In genomic region chr8:84839875-84840247, GRCm38 (mm10) we compare ENCODE assay signal across 8 mouse cellular contexts. TPM values are rescaled to one million over a fixed set of nuclear protein-coding genes. Genes with fewer than 3 reads are reported as not detected.
DNase-seq lines count a peak whose midpoint lies in the region; ATAC-seq and TF ChIP-seq lines count a peak whose summit lies in the region.

No protein-coding gene starts in this region.

- peaks cover 6% of the 10 kb centered on the region for H3K36me3 ChIP-seq in testis, adult 2 months (ENCODE audit: control insufficient read depth, insufficient read depth, low read length)
- H3K36me3 ChIP-seq in liver, embryonic 12.5 days: peaks cover 86% of the 10 kb centered on the region

- H3K27me3 ChIP-seq in testis, adult 2 months (ENCODE audit: control insufficient read depth, insufficient read depth, low read length): no peaks in the 10 kb centered on the region
- H3K27me3 ChIP-seq in liver, embryonic 12.5 days (replicated peaks): no peaks in the 10 kb centered on the region

- 2% methylated on average over 7 of the region's 7 CpGs for WGBS in liver, embryonic 12.5 days (ENCODE audit: insufficient replicate concordance)

- H3K27ac ChIP-seq in gastrocnemius, adult 2 months: peak overlapping the region; percentile 94
- H3K27ac ChIP-seq in testis, adult 2 months (ENCODE audit: control insufficient read depth, insufficient read depth, low read depth, low read length): peak overlapping the region; percentile 82
- peak overlapping the region; percentile 95 for H3K27ac ChIP-seq in liver, embryonic 12.5 days

- no peak for ATAC-seq in liver, embryonic 12.5 days

- peak overlapping the region; percentile 90 for H3K9ac ChIP-seq in liver, embryonic 12.5 days

- no peak for TF ChIP-seq POLR2A in testis, adult 2 months (IDR thresholded peaks at IDR 0.05; ENCODE audit: control insufficient read depth, low read depth, low read length)

- H3K9me3 ChIP-seq in liver, embryonic 12.5 days (replicated peaks): no peaks in the 10 kb centered on the region

- H3K4me1 ChIP-seq in testis, adult 2 months (ENCODE audit: control insufficient read depth, insufficient read depth, low read length): peaks cover 6% of the 10 kb centered on the region
- peaks cover 91% of the 10 kb centered on the region for H3K4me1 ChIP-seq in liver, embryonic 12.5 days

- H3K4me3 ChIP-seq in gastrocnemius, adult 2 months: peak overlapping the region; percentile 93
- peak overlapping the region; percentile 97 for H3K4me3 ChIP-seq in testis, adult 2 months (ENCODE audit: control insufficient read depth, low read depth, low read length)
- peak overlapping the region; percentile 81 for H3K4me3 ChIP-seq in liver, embryonic 12.5 days

- H3K4me2 ChIP-seq in liver, embryonic 12.5 days: peak overlapping the region; percentile 81

- DNase-seq in gastrocnemius, adult 2 months: no peak
- no peak for DNase-seq in gastrocnemius, postnatal 14 days
- DNase-seq in testis, postnatal 10 days (ENCODE audit: low spot score): no peak
- DNase-seq in frontal cortex, adult 2 months (ENCODE audit: extremely low spot score in 1 of 2, low spot score in 1 of 2): no peak
- no peak for DNase-seq in left cerebral cortex, adult 8-10 months (ENCODE audit: low spot score in 2 of 2)
- no peak for DNase-seq in layer of hippocampus, postnatal 25 days (ENCODE audit: extremely low spot score in 1 of 2, low spot score in 1 of 2)

- intact Hi-C loops in gastrocnemius, adult 2 months (cut with DNase I): no loop called here
- intact Hi-C loops in gastrocnemius, postnatal 14 days (cut with DNase I; ENCODE audit: low total_unique reads): no loop called here

- no peak for TF ChIP-seq CTCF in gastrocnemius, adult 2 months (IDR thresholded peaks at IDR 0.05)
- no peak for TF ChIP-seq CTCF in testis, adult 2 months (IDR thresholded peaks at IDR 0.05; ENCODE audit: control insufficient read depth, insufficient read depth, insufficient replicate concordance, low read depth, low read length)

RNA-seq across cellular contexts. Expression of gene Rad23a, which starts 0.6 kb away (rescaled TPM):
- total RNA-seq in gastrocnemius, adult 2 months (2021): 100 to 1,000 TPM; 159 to 172 TPM
- total RNA-seq in gastrocnemius, postnatal 14 days (2021): 100 to 1,000 TPM; 122 to 124 TPM
- polyA plus RNA-seq in testis, adult 2 months (2012; rRNA removed): 106 and 110 TPM in 2 replicates
- polyA plus RNA-seq in liver, embryonic 12.5 days (2016; fragmentation: Nextera tagmentation; extraction: Ambion mirVana): 274 and 281 TPM in 2 replicates
- polyA plus RNA-seq in frontal cortex, adult 2 months (2012; rRNA removed): 75.2 and 80.5 TPM in 2 replicates
- 10 to 100 TPM; 72.4 to 90.1 (median 79.4) TPM for total RNA-seq in left cerebral cortex, adult 8-10 months (2022)
- total RNA-seq in layer of hippocampus, postnatal 25 days (2021): 10 to 100 TPM; 67.0 to 69.7 TPM

RNA-seq across cellular contexts. Expression of gene Calr, which starts 6.9 kb away (rescaled TPM):
- total RNA-seq in gastrocnemius, adult 2 months (2021): 100 to 1,000 TPM; 149 to 205 TPM
- 100 to 1,000 TPM; 197 to 229 TPM for total RNA-seq in gastrocnemius, postnatal 14 days (2021)
- polyA plus RNA-seq in testis, adult 2 months (2012; rRNA removed): 318 and 384 TPM in 2 replicates
- 590 and 610 TPM in 2 replicates for polyA plus RNA-seq in liver, embryonic 12.5 days (2016; fragmentation: Nextera tagmentation; extraction: Ambion mirVana)
- 561 and 590 TPM in 2 replicates for polyA plus RNA-seq in frontal cortex, adult 2 months (2012; rRNA removed)
- total RNA-seq in left cerebral cortex, adult 8-10 months (2022): 100 to 1,000 TPM; 333 to 426 (median 383) TPM
- total RNA-seq in layer of hippocampus, postnatal 25 days (2021): 100 to 1,000 TPM; 473 to 552 TPM

RNA-seq across cellular contexts. Expression of gene Gadd45gip1, which starts 8.5 kb away (rescaled TPM):
- total RNA-seq in gastrocnemius, adult 2 months (2021): 10 to 100 TPM; 16.2 to 30.4 TPM
- total RNA-seq in gastrocnemius, postnatal 14 days (2021): 10 to 100 TPM; 28.4 to 28.8 TPM
- polyA plus RNA-seq in testis, adult 2 months (2012; rRNA removed): 9.4 and 12.0 TPM in 2 replicates
- 69.9 and 71.0 TPM in 2 replicates for polyA plus RNA-seq in liver, embryonic 12.5 days (2016; fragmentation: Nextera tagmentation; extraction: Ambion mirVana)
- polyA plus RNA-seq in frontal cortex, adult 2 months (2012; rRNA removed): 28.0 and 30.9 TPM in 2 replicates
- 10 to 100 TPM; 23.3 to 28.4 (median 24.7) TPM for total RNA-seq in left cerebral cortex, adult 8-10 months (2022)
- total RNA-seq in layer of hippocampus, postnatal 25 days (2021): 10 to 100 TPM; 23.7 to 27.3 TPM

RNA-seq across cellular contexts. Expression of gene Farsa, which starts 16.9 kb away (rescaled TPM):
- 10 to 100 TPM; 23.8 to 24.9 TPM for total RNA-seq in gastrocnemius, adult 2 months (2021)
- total RNA-seq in gastrocnemius, postnatal 14 days (2021): 10 to 100 TPM; 24.8 to 25.5 TPM
- 50.4 and 55.7 TPM in 2 replicates for polyA plus RNA-seq in testis, adult 2 months (2012; rRNA removed)
- polyA plus RNA-seq in liver, embryonic 12.5 days (2016; fragmentation: Nextera tagmentation; extraction: Ambion mirVana): 96.3 and 98.6 TPM in 2 replicates
- polyA plus RNA-seq in frontal cortex, adult 2 months (2012; rRNA removed): 59.6 and 59.7 TPM in 2 replicates
- 10 to 100 TPM; 39.6 to 48.5 (median 43.7) TPM for total RNA-seq in left cerebral cortex, adult 8-10 months (2022)
- total RNA-seq in layer of hippocampus, postnatal 25 days (2021): 10 to 100 TPM; 52.4 to 53.3 TPM

RNA-seq across cellular contexts. Expression of gene Dand5, which starts 17.2 kb away (rescaled TPM):
- total RNA-seq in gastrocnemius, adult 2 months (2021): 10 to 100 TPM; 10.2 to 14.3 TPM
- total RNA-seq in gastrocnemius, postnatal 14 days (2021): 1 to 10 TPM; 6.0 to 7.2 TPM
- polyA plus RNA-seq in testis, adult 2 months (2012; rRNA removed): 27.1 and 29.7 TPM in 2 replicates
- 3.4 and 4.3 TPM in 2 replicates for polyA plus RNA-seq in liver, embryonic 12.5 days (2016; fragmentation: Nextera tagmentation; extraction: Ambion mirVana)
- 14.6 and 15.5 TPM in 2 replicates for polyA plus RNA-seq in frontal cortex, adult 2 months (2012; rRNA removed)
- 1 to 10 TPM; 8.4 to 9.7 (median 8.9) TPM for total RNA-seq in left cerebral cortex, adult 8-10 months (2022)
- 10 to 100 TPM in 1 of 2 experiments, 1 to 10 TPM in 1; 9.3 to 10.6 TPM for total RNA-seq in layer of hippocampus, postnatal 25 days (2021)
